Mouse (Mus musculus): Measurements from ENCODE around the gene Hcar1.

DNA sequence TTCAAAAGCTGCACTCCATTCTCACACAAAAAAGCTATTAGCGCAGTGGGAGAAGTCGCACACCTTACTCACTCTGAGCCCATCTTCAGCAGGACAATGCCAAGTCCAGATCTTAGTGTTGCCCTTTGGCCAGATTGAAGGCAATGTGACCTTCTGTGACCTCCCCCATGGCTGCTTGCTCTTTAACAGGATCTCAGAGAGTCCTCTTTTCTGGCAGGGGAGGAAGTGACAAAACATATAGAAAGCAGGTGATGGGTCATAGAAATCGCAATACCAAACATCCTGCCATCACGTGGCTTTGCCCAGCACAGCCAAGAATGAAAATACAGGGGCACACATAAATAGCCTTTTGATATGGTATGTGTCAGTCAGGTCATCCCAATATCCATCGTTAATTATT lies 11.2 kb upstream of the Hcar1 start:
- TF ChIP-seq POLR2A (IDR thresholded peaks at IDR 0.05; ENCODE audit: insufficient read depth, low read length) = no peak
- TF ChIP-seq CTCF (IDR thresholded peaks at IDR 0.05; ENCODE audit: low read depth, low read length) = no peak
